Mouse (Mus musculus): Measurements from ENCODE around the gene Ppp1r36.

Ppp1r36 gene

GRCm38 (mm10) chr12:76417433-76417854, at the start of gene Ppp1r36:
Ppp1r36 (plus strand) TSS chr12:76417538.
- no peak for DNase-seq (ENCODE audit: low read depth)

- peak; percentile 46 for DNase-seq (ENCODE audit: low read depth)
These were observed 49.0 kb upstream of the Ppp1r36 start for GRCm38 (mm10) chr12:76368201-76368789.

GRCm38 (mm10) chr12:76368790-76369205, 48.5 kb upstream of the Ppp1r36 start:
- DNase-seq (ENCODE audit: low read depth) = peak; percentile 60

- DNase-seq (ENCODE audit: low read depth) = peak; percentile 88
These were observed 47.9 kb upstream of the Ppp1r36 start, which contains the start of gene Zbtb25 for GRCm38 (mm10) chr12:76369206-76369977. Zbtb25 (minus strand) TSS chr12:76369602.

GRCm38 (mm10) chr12:76369978-76370830, 47.1 kb upstream of the Ppp1r36 start, which contains the start of gene Zbtb1:
Zbtb1 (plus strand) TSS chr12:76370266.
- DNase-seq (ENCODE audit: low read depth) = peak; percentile 84

- DNase-seq (ENCODE audit: low read depth) = peak; percentile 71
These were observed 46.3 kb upstream of the Ppp1r36 start for GRCm38 (mm10) chr12:76370831-76371571.

GRCm38 (mm10) chr12:76372046-76372445, 45.3 kb upstream of the Ppp1r36 start:
- DNase-seq (ENCODE audit: low read depth) = no peak

GRCm38 (mm10) chr12:76372881-76373818, 44.2 kb upstream of the Ppp1r36 start:
- peak; percentile 63 for DNase-seq (ENCODE audit: low read depth)

- DNase-seq (ENCODE audit: low read depth) = peak; percentile 41
These were observed 43.3 kb upstream of the Ppp1r36 start for GRCm38 (mm10) chr12:76373991-76374390.

- no peak for DNase-seq (ENCODE audit: low read depth)
These were observed 42.4 kb upstream of the Ppp1r36 start for GRCm38 (mm10) chr12:76374911-76375310.

GRCm38 (mm10) chr12:76375506-76375905, 41.8 kb upstream of the Ppp1r36 start:
- peak; percentile 42 for DNase-seq (ENCODE audit: low read depth)

GRCm38 (mm10) chr12:76376649-76377048, 40.7 kb upstream of the Ppp1r36 start:
- peak; percentile 86 for DNase-seq (ENCODE audit: low read depth)

- DNase-seq (ENCODE audit: low read depth) = no peak
These were observed 40.3 kb upstream of the Ppp1r36 start for GRCm38 (mm10) chr12:76377059-76377458.

- no peak for DNase-seq (ENCODE audit: low read depth)
These were observed 39.6 kb upstream of the Ppp1r36 start for GRCm38 (mm10) chr12:76377726-76378125.

- DNase-seq (ENCODE audit: low read depth) = no peak
These were observed 38.8 kb upstream of the Ppp1r36 start for GRCm38 (mm10) chr12:76378556-76378955.

GRCm38 (mm10) chr12:76380151-76380550, 37.2 kb upstream of the Ppp1r36 start:
- DNase-seq (ENCODE audit: low read depth) = no peak

GRCm38 (mm10) chr12:76385342-76385741, 32.0 kb upstream of the Ppp1r36 start:
- no peak for DNase-seq (ENCODE audit: low read depth)

GRCm38 (mm10) chr12:76388794-76389193, 28.5 kb upstream of the Ppp1r36 start:
- no peak for DNase-seq (ENCODE audit: low read depth)

GRCm38 (mm10) chr12:76391595-76392271, 25.6 kb upstream of the Ppp1r36 start:
- no peak for DNase-seq (ENCODE audit: low read depth)

- no peak for DNase-seq (ENCODE audit: low read depth)
These were observed 24.4 kb upstream of the Ppp1r36 start for GRCm38 (mm10) chr12:76392979-76393378.

All from naive thymus-derived CD4-positive, alpha-beta T cell, adult 2 months (primary cell).